Mouse (Mus musculus): ENCODE measurements around the gene Fgl2. TPM values are rescaled to one million over a fixed set of nuclear protein-coding genes. Genes with fewer than 3 reads are reported as not detected.

The Fgl2 gene
- total RNA-seq (2023): 10 to 100 TPM; 64.9 to 73.1 TPM

GRCm38 (mm10) chr5:21372493-21373179 lies at the start of gene Fgl2:
Gene Fgl2 (plus strand): TSS chr5:21372642.

GRCm38 (mm10) chr5:21424614-21425602 lies 52.5 kb downstream of the Fgl2 start, which contains the start of the genes Ccdc146 and Fam185a:
Gene Ccdc146 (minus strand): TSS chr5:21424677.
Gene Fam185a (plus strand): TSS chr5:21424958.

Other genes starting within 250 kb of the Fgl2 start
- 10 to 100 TPM; 87.8 to 94.5 TPM for gene Gsap, start 186.4 kb upstream of the Fgl2 start, total RNA-seq (2023)
- under 1 TPM; 0.47 to 0.99 TPM for gene Ccdc146, start 52.0 kb downstream of the Fgl2 start, total RNA-seq (2023)
- 1 to 10 TPM; 1.6 to 1.9 TPM for gene Fam185a, start 52.3 kb downstream of the Fgl2 start, total RNA-seq (2023)
- gene Lrrc17, start 170.9 kb downstream of the Fgl2 start, total RNA-seq (2023): not detected

All from neutrophil, adult 59 days (primary cell).